29 mouse cellular contexts compared by ENCODE assay signal in the genomic region with DNA sequence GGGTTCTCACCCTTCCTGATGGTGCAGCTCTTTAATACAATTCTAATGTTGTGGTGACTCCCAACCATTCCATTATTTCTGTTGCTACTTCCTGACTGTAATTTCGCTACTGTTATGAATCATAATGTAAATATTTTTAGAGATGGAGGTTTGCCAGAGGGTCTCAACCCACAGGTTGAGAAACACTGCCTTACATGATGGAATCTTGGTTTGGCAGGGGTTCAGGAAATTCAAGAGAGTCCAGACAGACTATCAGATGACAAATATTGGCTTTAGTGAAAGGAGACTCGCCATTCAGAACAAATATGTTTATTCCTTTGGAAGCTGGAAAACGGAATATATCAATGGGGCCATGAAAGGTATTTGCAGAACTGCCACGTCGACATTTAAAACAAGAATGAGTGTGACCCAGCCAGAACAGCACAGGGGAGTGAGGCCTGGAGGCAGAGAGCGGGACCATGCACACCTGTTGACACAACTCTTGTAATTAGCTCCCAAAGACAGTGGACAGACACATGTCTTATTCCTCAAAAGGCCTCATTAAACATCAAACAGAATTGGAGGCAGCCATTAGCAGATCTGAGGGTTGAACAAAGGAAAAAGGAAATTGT. TPM values are rescaled to one million over a fixed set of nuclear protein-coding genes. Genes with fewer than 3 reads are reported as not detected.
DNase-seq lines count a peak whose midpoint lies in the region; ATAC-seq and TF ChIP-seq lines count a peak whose summit lies in the region.
"Had no signal": no experiment of that assay in that cellular context is flagged by ENCODE, and none has a peak within 500 bp of the region (broad histone marks: within the 10 kb centered on the region; RNA-seq: fewer than 3 reads in every experiment).

No protein-coding gene starts in this region.

- no peak overlapping the region for H3K4me3 ChIP-seq in lung, embryonic 14.5 days (ENCODE audit: low read depth, low read length)
- no peak overlapping the region for H3K4me3 ChIP-seq in stomach, embryonic 15.5 days (replicated peaks)
- H3K4me3 ChIP-seq: embryonic facial prominence, embryonic 12.5 days; heart, embryonic 13.5 days; hindbrain, embryonic 10.5 days; hindbrain, embryonic 15.5 days; left cerebral cortex, adult 2 months; limb, embryonic 12.5 days; liver, embryonic 15.5 days had no signal

- DNase-seq in lung, embryonic 14.5 days: peak; percentile 75
- no peak for DNase-seq in lung, postnatal 10 days
- DNase-seq in 3134 (ENCODE audit: extremely low read depth, insufficient read length, low spot score): peak; percentile 13
- DNase-seq in Muller cell, postnatal 12 days (ENCODE audit: inconsistent ontology term): peak; percentile 58
- no peak for DNase-seq in right cerebral cortex, postnatal 25 days
- no peak for DNase-seq in right cerebral cortex, postnatal 14 days
- DNase-seq: adrenal gland, postnatal 10 days; B cell, adult 2 months; cerebellum, adult 9-10 months; cerebellum, postnatal 36 days; heart, postnatal 10 days; kidney, adult 11 months; kidney, postnatal 14 days; midbrain, embryonic 14.5 days; thymus, adult 2 months; thymus, postnatal 36 days had no signal

- no peak for TF ChIP-seq CTCF in lung, embryonic 14.5 days (IDR thresholded peaks at IDR 0.05; ENCODE audit: low read depth)

- ATAC-seq in lung, embryonic 14.5 days (ENCODE audit: insufficient read depth): peak; percentile 68
- peak; percentile 78 for ATAC-seq in stomach, embryonic 15.5 days (ENCODE audit: insufficient read depth, low FRiP score, low read depth)
- ATAC-seq: forebrain, embryonic 16.5 days; inflammation-experienced regulatory T-cells, adult 6 months; Patski had no signal

- WGBS in lung, embryonic 14.5 days: 26% methylated on average over 6 of the region's 6 CpGs
- WGBS in stomach, embryonic 15.5 days: 25% methylated on average over 6 of the region's 6 CpGs

- no peaks in the 10 kb centered on the region for H3K9me3 ChIP-seq in lung, embryonic 14.5 days (ENCODE audit: low read depth, low read length)
- H3K9me3 ChIP-seq in stomach, embryonic 15.5 days: no peaks in the 10 kb centered on the region
- H3K9me3 ChIP-seq: embryonic facial prominence, embryonic 12.5 days; heart, embryonic 13.5 days; hindbrain, embryonic 10.5 days; hindbrain, embryonic 15.5 days; limb, embryonic 12.5 days; liver, embryonic 15.5 days had no signal

- no peak overlapping the region for H3K9ac ChIP-seq in lung, embryonic 14.5 days
- no peak overlapping the region for H3K9ac ChIP-seq in stomach, embryonic 15.5 days
- H3K9ac ChIP-seq: embryonic facial prominence, embryonic 12.5 days; heart, embryonic 13.5 days; hindbrain, embryonic 15.5 days; limb, embryonic 12.5 days; liver, embryonic 15.5 days had no signal

- no peaks in the 10 kb centered on the region for H3K36me3 ChIP-seq in lung, embryonic 14.5 days (ENCODE audit: insufficient read depth)
- no peaks in the 10 kb centered on the region for H3K36me3 ChIP-seq in stomach, embryonic 15.5 days
- H3K36me3 ChIP-seq: embryonic facial prominence, embryonic 12.5 days; heart, embryonic 13.5 days; hindbrain, embryonic 10.5 days; hindbrain, embryonic 15.5 days; limb, embryonic 12.5 days; liver, embryonic 15.5 days had no signal

- peak overlapping the region; percentile 13; the same call in 1 of the 2 replicates for H3K27ac ChIP-seq in lung, embryonic 14.5 days (ENCODE audit: low read depth)
- no peak overlapping the region for H3K27ac ChIP-seq in stomach, embryonic 15.5 days
- H3K27ac ChIP-seq: embryonic facial prominence, embryonic 12.5 days; heart, embryonic 13.5 days; hindbrain, embryonic 10.5 days; hindbrain, embryonic 15.5 days; left cerebral cortex, adult 2 months; limb, embryonic 12.5 days; liver, embryonic 15.5 days had no signal

- H3K27me3 ChIP-seq in lung, embryonic 14.5 days (ENCODE audit: insufficient read depth, low read length): no peaks in the 10 kb centered on the region
- no peaks in the 10 kb centered on the region for H3K27me3 ChIP-seq in stomach, embryonic 15.5 days (replicated peaks)
- H3K27me3 ChIP-seq: CH12.LX; embryonic facial prominence, embryonic 12.5 days; heart, embryonic 13.5 days; hindbrain, embryonic 15.5 days; limb, embryonic 12.5 days; liver, embryonic 15.5 days had no signal

- no peaks in the 10 kb centered on the region for H3K4me1 ChIP-seq in lung, embryonic 14.5 days (ENCODE audit: insufficient read depth)
- no peaks in the 10 kb centered on the region for H3K4me1 ChIP-seq in stomach, embryonic 15.5 days
- H3K4me1 ChIP-seq: embryonic facial prominence, embryonic 12.5 days; heart, embryonic 13.5 days; hindbrain, embryonic 10.5 days; hindbrain, embryonic 15.5 days; limb, embryonic 12.5 days; liver, embryonic 15.5 days had no signal

- H3K4me2 ChIP-seq in lung, embryonic 14.5 days: no peak overlapping the region
- no peak overlapping the region for H3K4me2 ChIP-seq in stomach, embryonic 15.5 days
- H3K4me2 ChIP-seq: embryonic facial prominence, embryonic 12.5 days; heart, embryonic 13.5 days; hindbrain, embryonic 15.5 days; limb, embryonic 12.5 days; liver, embryonic 15.5 days had no signal

RNA-seq across cellular contexts. Expression of gene Alk, which starts 44.3 kb away (rescaled TPM):
- 0.03 and 0.07 TPM in 2 replicates for polyA plus RNA-seq in lung, embryonic 14.5 days (2014; fragmentation: Nextera tagmentation; extraction: Ambion mirVana)
- 1.6 and 1.7 TPM in 2 replicates for polyA plus RNA-seq in stomach, embryonic 15.5 days (2015; fragmentation: Nextera tagmentation; extraction: Ambion mirVana)
- polyA plus RNA-seq: liver, adult 2 months had no signal

Comparison
In these comparisons a context has a peak if more than half of its experiments do, and no peak if none do; other contexts are left out.
1. DNase-seq: peak in lung, embryonic 14.5 days (single experiment), 3134 (single experiment) and Muller cell, postnatal 12 days (single experiment); none in lung, postnatal 10 days (single experiment), right cerebral cortex, postnatal 25 days (single experiment) and right cerebral cortex, postnatal 14 days (single experiment).